Mouse (Mus musculus) olfactory bulb, adult 2 months (tissue): ENCODE data around the gene Pik3r6. TPM values are rescaled to one million over a fixed set of nuclear protein-coding genes. Genes with fewer than 3 reads are reported as not detected.

Experiments used
- H3K27ac ChIP-seq: fragments of 200-500 bp; 2 replicates; pipeline ENCODE4 v1.5.1; 2012; ENCODE audit warnings: low read depth, low read length; ENCODE audit not compliant: insufficient read depth
- H3K4me1 ChIP-seq: fragments of 200-500 bp; 2 replicates; pipeline ENCODE4 v1.6.1; 2012; ENCODE audit warnings: low read length; ENCODE audit not compliant: control insufficient read depth, insufficient read depth
- H3K4me3 ChIP-seq: fragments of 200-500 bp; 2 replicates; pipeline ENCODE4 v1.5.1; 2012; ENCODE audit warnings: mild to moderate bottlenecking, low read depth, low read length, moderate library complexity; ENCODE audit not compliant: insufficient read depth
- CTCF ChIP-seq: fragments of 200-500 bp; IDR thresholded peaks from 2 replicates; pipeline ENCODE4 v1.5.1; 2012; ENCODE audit warnings: low read depth, mild to moderate bottlenecking, low read length, moderate library complexity; ENCODE audit not compliant: insufficient read depth
- POLR2A ChIP-seq: fragments of 200-500 bp; IDR thresholded peaks from 2 replicates; pipeline ENCODE4 v1.6.1; 2012; ENCODE audit warnings: mild to moderate bottlenecking, low read depth, low read length, moderate library complexity; ENCODE audit not compliant: insufficient read depth
- WGBS: fragments of 180-500 bp; shearing (Covaris S2); methylation state at CpG from one replicate; pipeline ENCODE4 v1.1.7; 2018; 5-methylcytosine and 5-hydroxymethylcytosine counted together
- polyA plus RNA-seq: library from polyadenylated mRNA; stranded (reverse); fragments of >200 nt; gene quantifications from 2 replicates; pipeline ENCODE4 v1.2.4, GENCODE M21; 2012; ENCODE audit warnings: low replicate concordance; ENCODE audit not compliant: missing spikeins, insufficient read depth, insufficient read length

The Pik3r6 gene
- polyA plus RNA-seq, 1 experiment: not detected

DNA sequence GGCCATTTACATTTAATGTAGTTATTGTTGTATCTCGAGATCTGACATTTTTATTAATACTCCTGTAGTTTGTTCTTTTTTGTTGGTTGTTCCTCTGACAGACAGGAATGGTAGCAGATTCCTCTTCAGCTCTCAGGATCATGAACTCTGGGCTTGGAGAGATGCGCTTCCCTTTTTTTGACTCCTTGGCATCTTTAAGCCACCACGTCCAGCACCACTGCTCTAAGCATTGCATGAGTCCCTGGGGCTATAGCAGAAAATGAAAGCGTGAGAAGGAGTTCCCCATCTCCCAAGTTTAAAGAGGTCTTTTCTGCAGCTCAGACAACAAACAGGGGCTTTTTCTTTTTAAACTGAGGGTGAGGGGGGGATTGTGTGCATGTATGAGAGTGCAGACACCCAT, 16.5 kb downstream of the Pik3r6 start:
- H3K4me3 ChIP-seq: no peak overlapping the region
- 91% methylated on average over 4 of the region's 4 CpGs for WGBS
- no peak overlapping the region for H3K27ac ChIP-seq
- TF ChIP-seq POLR2A (no peak), CTCF (no peak)
- H3K4me1 ChIP-seq: no peaks in the 10 kb centered on the region

DNA sequence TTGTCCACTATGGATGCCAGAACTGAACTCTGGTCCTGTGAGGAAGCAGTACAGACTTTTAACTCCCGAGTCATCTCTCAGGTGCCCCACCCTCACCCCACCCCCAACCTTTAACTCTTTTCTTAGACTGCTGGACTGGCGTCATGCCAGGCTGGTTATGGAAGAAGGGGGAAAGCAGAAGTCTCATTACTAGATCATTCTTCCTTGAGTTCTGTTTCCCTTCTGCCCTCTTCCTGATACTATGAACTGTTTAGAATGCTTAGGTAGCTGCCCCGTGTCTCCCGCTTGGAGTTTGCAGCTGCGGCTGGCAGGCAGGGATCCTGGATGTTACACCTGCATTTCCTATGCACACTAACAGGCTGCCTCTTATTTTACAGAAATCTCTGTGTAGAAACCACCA, 17.0 kb downstream of the Pik3r6 start:
- Histone ChIP-seq H3K4me3 (no peak overlapping the region), H3K27ac (no peak overlapping the region), H3K4me1 (no peaks in the 10 kb centered on the region)
- TF ChIP-seq CTCF (no peak), POLR2A (no peak)
- 92% methylated on average over 5 of the region's 5 CpGs for WGBS

DNA sequence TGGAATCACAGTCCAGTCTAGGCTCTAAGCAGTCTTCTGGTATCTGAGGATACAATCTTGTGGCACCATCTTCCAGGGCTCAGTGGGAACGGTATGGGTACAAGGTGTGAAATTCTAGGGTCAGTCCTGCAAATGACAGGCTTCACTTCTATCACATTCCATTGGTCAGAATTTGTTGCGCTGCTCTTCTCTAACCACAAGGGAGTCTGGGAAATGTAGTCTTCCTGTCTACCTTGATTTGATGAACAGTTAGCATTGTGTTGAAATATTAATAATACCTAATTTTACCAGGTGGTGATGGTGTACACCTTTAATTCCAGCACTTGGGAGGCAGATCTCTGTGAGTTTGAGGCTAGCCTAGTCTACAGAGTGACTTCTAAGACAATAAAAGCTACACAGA, 17.6 kb downstream of the Pik3r6 start:
- Histone ChIP-seq H3K27ac (no peak overlapping the region), H3K4me3 (no peak overlapping the region), H3K4me1 (no peaks in the 10 kb centered on the region)
- WGBS: 90% methylated on average over 2 of the region's 2 CpGs
- no peak for TF ChIP-seq POLR2A
- TF ChIP-seq CTCF: no peak

DNA sequence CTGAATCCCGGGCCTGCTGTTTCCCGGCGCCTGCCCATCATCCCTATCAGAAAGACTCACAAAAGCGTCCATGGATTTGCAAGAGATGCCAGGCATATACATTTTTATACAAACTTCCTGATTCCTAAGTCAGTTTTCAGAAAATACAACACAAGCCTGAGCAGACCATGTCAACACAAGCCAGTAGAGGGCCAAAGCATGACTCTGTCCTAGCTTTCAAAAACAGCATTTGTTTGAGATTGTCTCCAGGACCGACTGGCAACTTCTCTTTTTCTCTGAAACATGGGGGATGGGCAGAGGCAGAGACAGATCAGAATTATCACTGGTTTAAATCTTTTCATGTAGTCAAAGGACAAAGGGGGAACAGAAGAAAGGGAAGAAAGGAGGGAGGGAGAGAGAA, 18.5 kb downstream of the Pik3r6 start:
- WGBS: 82% methylated on average over 5 of the region's 5 CpGs
- Histone ChIP-seq H3K4me1 (peaks cover 4% of the 10 kb centered on the region; the same call in 1 of the 2 replicates), H3K4me3 (no peak overlapping the region), H3K27ac (no peak overlapping the region)
- TF ChIP-seq CTCF: no peak
- no peak for TF ChIP-seq POLR2A

DNA sequence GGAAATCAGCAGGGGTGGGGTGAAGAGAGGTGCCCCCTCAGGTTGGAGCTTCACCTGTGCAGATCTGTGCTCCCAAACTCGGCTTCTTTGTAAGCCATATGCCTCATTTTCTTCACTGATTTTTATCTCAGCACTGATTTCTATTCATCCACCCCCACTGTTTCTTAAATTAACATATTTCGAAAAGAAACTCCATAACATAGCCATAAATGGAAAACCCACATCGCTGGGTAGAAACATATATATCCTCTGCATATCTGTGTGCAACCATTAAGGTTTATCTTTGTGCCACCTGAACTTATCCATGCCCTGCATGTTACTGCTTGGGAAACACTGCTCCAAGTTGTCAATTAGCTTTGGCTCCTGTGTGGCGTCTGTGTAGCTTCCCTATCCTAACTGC, 23.6 kb downstream of the Pik3r6 start:
- WGBS: 66% methylated on average over 4 of the region's 4 CpGs
- H3K27ac ChIP-seq: no peak overlapping the region
- peaks cover 4% of the 10 kb centered on the region; the same call in 1 of the 2 replicates for H3K4me1 ChIP-seq
- TF ChIP-seq CTCF (no peak), POLR2A (no peak)
- H3K4me3 ChIP-seq: no peak overlapping the region

DNA sequence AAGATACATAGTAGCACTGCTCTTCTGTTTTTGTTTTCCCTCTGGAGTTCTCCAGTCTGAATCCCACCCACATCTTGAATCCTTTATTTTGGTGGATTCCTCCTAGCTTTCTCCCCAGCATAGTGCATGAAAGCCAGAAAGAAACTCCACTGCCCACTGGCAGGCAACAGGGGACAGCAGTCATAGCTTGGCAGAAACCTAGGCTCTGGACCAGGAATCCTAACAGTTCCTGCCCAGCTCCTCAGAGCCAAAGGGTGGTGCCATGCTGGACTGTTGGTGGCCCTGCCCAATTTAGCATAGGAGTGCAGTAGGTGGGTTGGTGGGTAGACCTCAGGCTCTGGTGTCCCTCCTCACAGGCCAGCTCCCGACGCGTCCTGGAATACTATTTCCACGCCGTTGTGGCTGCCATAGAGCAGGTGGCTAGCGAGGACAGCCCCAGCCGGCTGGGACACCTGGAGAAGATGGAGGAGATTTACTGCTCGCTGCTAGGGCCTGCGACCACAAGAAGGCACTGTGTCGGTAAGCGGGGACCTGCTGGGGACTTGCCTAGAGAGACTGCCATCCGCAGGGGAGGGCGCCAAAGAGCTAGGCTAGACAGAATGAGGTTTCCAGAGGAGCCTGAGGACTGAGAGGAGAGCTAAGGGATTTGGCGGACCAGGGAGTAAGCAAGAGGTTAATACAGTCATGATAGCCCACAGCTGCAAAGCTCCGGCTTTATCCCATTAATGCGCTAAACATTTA, 28.4 kb downstream of the Pik3r6 start:
- H3K4me3 ChIP-seq: no peak overlapping the region
- peaks cover 1% of the 10 kb centered on the region; the same call in 1 of the 2 replicates for H3K4me1 ChIP-seq
- no peak overlapping the region for H3K27ac ChIP-seq
- peak; percentile 45; the same call in 1 of the 2 replicates for TF ChIP-seq CTCF
- TF ChIP-seq POLR2A: no peak
- 31% methylated on average over 16 of the region's 16 CpGs for whole genome bisulfite sequencing

DNA sequence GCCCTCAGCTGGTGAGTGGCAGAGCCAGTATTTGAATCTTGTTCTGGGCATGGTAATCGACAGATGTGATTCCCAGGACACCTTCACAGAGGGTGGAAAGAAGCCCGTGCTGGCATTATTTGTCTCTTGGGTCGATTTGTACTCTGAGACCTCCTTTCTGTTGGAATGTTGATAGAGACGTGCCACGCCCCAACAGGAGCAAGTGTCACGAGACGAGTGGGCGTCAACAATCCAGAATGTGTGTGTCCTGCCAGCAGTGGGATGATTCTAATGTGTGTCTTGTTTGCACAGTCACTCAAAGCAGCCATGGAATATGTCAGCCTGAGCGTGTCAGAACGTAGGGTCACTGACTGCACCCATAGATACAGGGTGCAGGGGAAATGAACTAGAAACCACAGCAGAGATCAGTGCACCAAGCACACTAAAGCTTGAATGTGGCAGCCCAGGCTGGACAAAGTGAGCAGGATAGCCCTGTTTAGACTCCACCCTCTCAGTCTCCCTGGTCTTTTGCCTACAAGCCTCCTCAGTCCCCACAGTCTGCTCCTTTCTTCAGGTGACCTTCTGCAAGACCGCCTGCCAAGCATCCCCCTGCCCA, 29.2 kb downstream of the Pik3r6 start:
- Histone ChIP-seq H3K4me3 (no peak overlapping the region), H3K27ac (no peak overlapping the region), H3K4me1 (no peaks in the 10 kb centered on the region)
- WGBS: 84% methylated on average over 11 of the region's 11 CpGs
- no peak for TF ChIP-seq CTCF
- no peak for TF ChIP-seq POLR2A

DNA sequence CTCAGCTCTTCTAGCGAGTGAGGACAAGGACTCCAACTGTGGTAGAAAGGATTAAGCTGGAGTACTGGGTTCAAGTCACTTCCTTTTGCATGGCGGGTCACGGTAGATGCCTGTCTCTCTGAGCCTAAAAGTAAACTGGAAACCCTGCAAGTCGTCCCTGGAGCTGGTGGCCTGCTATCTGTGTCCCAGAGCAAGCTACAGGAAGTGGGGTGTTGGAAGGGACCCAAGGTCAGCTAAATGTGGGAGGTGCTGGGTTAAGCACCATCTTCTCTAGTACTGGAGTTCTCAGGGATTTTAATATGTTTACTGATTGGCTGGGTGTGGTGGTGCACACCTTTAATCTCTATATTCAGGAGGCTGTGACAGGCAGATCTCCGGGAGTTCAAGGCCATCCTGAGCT, 30.0 kb downstream of the Pik3r6 start:
- H3K4me3 ChIP-seq: no peak overlapping the region
- H3K27ac ChIP-seq: no peak overlapping the region
- WGBS: 77% methylated on average over 5 of the region's 5 CpGs
- no peak for TF ChIP-seq POLR2A
- no peak for TF ChIP-seq CTCF
- H3K4me1 ChIP-seq: no peaks in the 10 kb centered on the region

DNA sequence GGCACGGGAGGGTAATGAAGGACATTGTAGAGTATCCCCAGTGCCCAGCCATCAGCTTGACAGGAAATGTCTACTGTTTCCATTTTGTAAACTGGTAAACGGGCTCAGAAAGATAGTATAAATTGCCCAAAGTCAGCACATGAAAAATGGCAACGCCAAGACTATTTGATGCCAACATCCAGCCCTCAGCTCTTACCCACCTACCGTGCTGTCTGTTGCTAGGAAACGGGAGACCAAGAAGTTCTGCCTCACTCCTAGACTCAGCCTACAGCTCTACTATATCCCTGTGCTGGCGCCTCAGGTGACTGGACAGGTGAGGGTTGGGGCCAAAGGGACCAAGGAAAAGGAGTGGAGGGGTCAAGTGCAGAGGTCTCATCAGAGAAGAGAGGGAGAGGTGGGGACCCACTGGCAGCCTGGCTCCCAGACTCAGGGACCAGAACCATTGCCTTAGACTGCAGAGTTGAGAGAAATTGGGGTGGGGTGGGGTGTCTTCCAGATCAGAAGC, 31.2 kb downstream of the Pik3r6 start:
- Histone ChIP-seq H3K27ac (no peak overlapping the region), H3K4me3 (no peak overlapping the region), H3K4me1 (no peaks in the 10 kb centered on the region)
- TF ChIP-seq CTCF: no peak
- no peak for TF ChIP-seq POLR2A
- 72% methylated on average over 6 of the region's 6 CpGs for WGBS

DNA sequence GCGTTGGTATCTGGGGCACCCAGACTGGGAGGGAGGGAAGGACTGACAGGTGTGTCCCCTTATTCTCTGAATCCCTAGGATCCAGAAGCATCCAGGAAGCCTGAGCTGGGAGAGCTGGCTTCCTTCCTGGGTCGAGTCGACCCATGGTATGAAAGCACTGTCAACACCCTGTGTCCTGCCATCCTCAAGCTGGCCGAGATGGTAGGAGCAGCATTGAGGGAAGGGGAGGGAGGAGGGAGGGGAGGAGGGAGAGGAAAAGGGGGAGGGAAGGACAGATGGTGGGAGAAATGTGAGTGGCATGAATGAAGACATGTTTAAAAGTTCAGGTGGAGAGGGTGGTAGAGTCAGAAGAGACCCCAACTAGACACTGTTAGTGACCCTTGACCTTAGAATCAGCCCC, 33.2 kb downstream of the Pik3r6 start:
- Histone ChIP-seq H3K27ac (no peak overlapping the region), H3K4me3 (no peak overlapping the region), H3K4me1 (no peaks in the 10 kb centered on the region)
- TF ChIP-seq POLR2A (no peak), CTCF (no peak)
- 71% methylated on average over 4 of the region's 4 CpGs for WGBS
